Mouse (Mus musculus): ENCODE results near the gene Krt81. TPM values are rescaled to one million over a fixed set of nuclear protein-coding genes. Genes with fewer than 3 reads are reported as not detected.

Gene Krt81
- not detected for polyA plus RNA-seq (2014; fragmentation: Illumina TruSeq; extraction: RNeasy Lipid Tissue Mini Kit (QIAGEN cat#74804); ENCODE audit: low replicate concordance)

GRCm38 (mm10) chr15:101463651-101464050 is at the start of gene Krt81:
Gene Krt81, minus strand, starts transcription at chr15:101463751.

DNA sequence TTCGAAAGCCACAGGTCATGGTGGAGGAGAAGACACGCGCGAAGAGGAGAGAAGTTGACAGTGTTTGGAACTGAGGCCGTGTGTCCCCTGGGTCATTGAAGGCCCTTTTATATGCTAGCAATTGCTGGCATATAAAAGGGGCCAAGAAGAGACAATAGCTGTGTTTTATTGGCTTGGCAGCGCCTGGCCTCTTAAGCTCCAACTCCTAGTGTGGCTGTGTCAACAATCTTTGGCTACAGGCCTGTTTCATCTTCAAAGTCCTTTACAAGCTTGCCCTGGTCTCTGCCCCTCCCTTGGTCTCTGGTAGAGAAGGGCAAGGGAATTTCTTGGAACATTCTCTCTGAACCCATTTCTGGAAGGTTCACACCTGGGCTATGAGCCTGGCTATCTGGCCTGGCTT is 27.9 kb upstream of the Krt81 start, which contains the start of gene Krt83:
Gene Krt83, minus strand, starts transcription at position 82 of the 400 bp plus-strand sequence.

GRCm38 (mm10) chr15:101472952-101473528 is 9.5 kb upstream of the Krt81 start, which contains the start of gene Krt86:
Gene Krt86, plus strand, starts transcription at chr15:101473478.

DNA sequence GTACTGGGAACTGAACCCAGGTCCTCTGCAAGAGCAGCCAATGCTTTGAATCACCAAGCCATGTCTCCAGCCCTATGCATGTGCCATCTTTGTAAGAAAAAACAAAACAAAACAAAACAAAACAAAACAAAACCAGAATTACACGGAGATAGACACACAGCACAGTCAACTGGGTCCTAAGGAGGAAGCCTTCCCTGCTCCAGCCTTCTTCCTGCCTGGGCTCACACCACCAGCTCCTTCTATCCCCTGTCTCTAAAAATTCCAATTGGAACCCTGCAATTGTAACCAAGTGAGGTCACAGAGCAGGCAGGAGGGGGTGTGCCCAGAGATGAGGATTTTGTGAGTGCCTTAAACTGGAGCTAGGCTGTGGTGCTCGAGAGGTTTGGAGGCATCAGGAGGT is 16.1 kb downstream of the Krt81 start, which contains the start of gene Krt88:
Gene Krt88, plus strand, starts transcription at position 301 of the 400 bp plus-strand sequence.

DNA sequence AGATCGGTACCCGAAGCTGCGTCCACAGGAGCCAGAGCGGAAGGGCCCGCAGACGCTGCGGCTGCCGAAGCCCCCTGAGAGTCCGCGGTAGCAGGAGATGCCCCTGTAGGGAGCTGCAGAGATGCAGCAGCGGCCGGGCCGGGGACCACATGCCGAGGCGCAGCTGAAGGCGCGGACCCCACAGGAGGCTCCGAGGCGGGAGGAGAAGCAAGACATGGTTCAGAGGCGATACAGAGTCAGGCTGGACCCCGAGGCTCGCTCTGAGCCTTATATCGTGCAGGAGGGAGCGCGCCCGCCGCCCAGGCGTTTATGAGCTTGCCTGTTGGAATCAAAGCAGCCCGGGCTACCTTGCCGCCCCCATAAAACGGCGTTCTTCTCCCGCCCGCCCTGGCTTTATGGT is 25.0 kb downstream of the Krt81 start, which contains the start of gene Krt87:
Gene Krt87, minus strand, starts transcription at position 250 of the 400 bp plus-strand sequence.

DNA sequence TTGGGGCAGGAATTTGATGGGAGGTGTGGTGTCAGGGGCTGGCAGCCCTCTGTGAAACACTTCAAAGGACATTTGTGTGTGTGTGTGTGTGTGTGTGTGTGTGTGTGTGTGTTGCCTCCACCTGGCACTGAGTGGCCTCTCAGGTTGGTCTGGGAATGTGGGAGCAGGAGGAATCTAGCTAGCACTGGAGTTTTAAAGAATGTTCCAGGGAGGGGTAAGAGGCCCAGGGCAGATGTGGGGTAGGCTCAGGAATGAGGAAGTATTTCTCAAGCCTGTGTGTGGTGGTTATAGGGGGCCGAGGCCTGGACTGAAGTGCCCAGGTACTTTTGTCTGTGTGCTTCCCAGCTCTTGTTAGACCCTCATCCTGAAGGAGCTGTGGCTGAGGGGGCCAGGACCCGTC is 52.8 kb downstream of the Krt81 start, which contains the start of gene Krt7:
Gene Krt7, plus strand, starts transcription at position 269 of the 400 bp plus-strand sequence.

Other genes starting within 250 kb of the Krt81 start
- not detected for gene Grasp, start 239.6 kb downstream of the Krt81 start, polyA plus RNA-seq (2014; fragmentation: Illumina TruSeq; extraction: RNeasy Lipid Tissue Mini Kit (QIAGEN cat#74804); ENCODE audit: low replicate concordance)
- 1.6 TPM for gene Nr4a1, start 209.5 kb downstream of the Krt81 start, polyA plus RNA-seq (2014; fragmentation: Illumina TruSeq; extraction: RNeasy Lipid Tissue Mini Kit (QIAGEN cat#74804); ENCODE audit: low replicate concordance)
- gene Atg101, start 179.5 kb downstream of the Krt81 start, polyA plus RNA-seq (2014; fragmentation: Illumina TruSeq; extraction: RNeasy Lipid Tissue Mini Kit (QIAGEN cat#74804); ENCODE audit: low replicate concordance), result not detected
- not detected for gene 6030408B16Rik, start 170.5 kb downstream of the Krt81 start, polyA plus RNA-seq (2014; fragmentation: Illumina TruSeq; extraction: RNeasy Lipid Tissue Mini Kit (QIAGEN cat#74804); ENCODE audit: low replicate concordance)
- not detected for gene Krt80, start 93.6 kb downstream of the Krt81 start, polyA plus RNA-seq (2014; fragmentation: Illumina TruSeq; extraction: RNeasy Lipid Tissue Mini Kit (QIAGEN cat#74804); ENCODE audit: low replicate concordance)
- gene Krt7, start 52.7 kb downstream of the Krt81 start, polyA plus RNA-seq (2014; fragmentation: Illumina TruSeq; extraction: RNeasy Lipid Tissue Mini Kit (QIAGEN cat#74804); ENCODE audit: low replicate concordance), result 0.85 TPM
- not detected for gene Krt87, start 24.9 kb downstream of the Krt81 start, polyA plus RNA-seq (2014; fragmentation: Illumina TruSeq; extraction: RNeasy Lipid Tissue Mini Kit (QIAGEN cat#74804); ENCODE audit: low replicate concordance)
- not detected for gene Krt88, start 16.0 kb downstream of the Krt81 start, polyA plus RNA-seq (2014; fragmentation: Illumina TruSeq; extraction: RNeasy Lipid Tissue Mini Kit (QIAGEN cat#74804); ENCODE audit: low replicate concordance)
- gene Krt86, start 9.7 kb upstream of the Krt81 start, polyA plus RNA-seq (2014; fragmentation: Illumina TruSeq; extraction: RNeasy Lipid Tissue Mini Kit (QIAGEN cat#74804); ENCODE audit: low replicate concordance), result not detected
- gene Krt83, start 27.8 kb upstream of the Krt81 start, polyA plus RNA-seq (2014; fragmentation: Illumina TruSeq; extraction: RNeasy Lipid Tissue Mini Kit (QIAGEN cat#74804); ENCODE audit: low replicate concordance), result not detected
- not detected for gene Gm49425, start 53.5 kb upstream of the Krt81 start, polyA plus RNA-seq (2014; fragmentation: Illumina TruSeq; extraction: RNeasy Lipid Tissue Mini Kit (QIAGEN cat#74804); ENCODE audit: low replicate concordance)
- not detected for gene Krt84, start 69.1 kb upstream of the Krt81 start, polyA plus RNA-seq (2014; fragmentation: Illumina TruSeq; extraction: RNeasy Lipid Tissue Mini Kit (QIAGEN cat#74804); ENCODE audit: low replicate concordance)
- not detected for gene Krt82, start 86.9 kb upstream of the Krt81 start, polyA plus RNA-seq (2014; fragmentation: Illumina TruSeq; extraction: RNeasy Lipid Tissue Mini Kit (QIAGEN cat#74804); ENCODE audit: low replicate concordance)
- not detected for gene Krt90, start 99.2 kb upstream of the Krt81 start, polyA plus RNA-seq (2014; fragmentation: Illumina TruSeq; extraction: RNeasy Lipid Tissue Mini Kit (QIAGEN cat#74804); ENCODE audit: low replicate concordance)
- gene Krt75, start 110.2 kb upstream of the Krt81 start, polyA plus RNA-seq (2014; fragmentation: Illumina TruSeq; extraction: RNeasy Lipid Tissue Mini Kit (QIAGEN cat#74804); ENCODE audit: low replicate concordance), result not detected
- gene Gm5414, start 164.4 kb upstream of the Krt81 start, polyA plus RNA-seq (2014; fragmentation: Illumina TruSeq; extraction: RNeasy Lipid Tissue Mini Kit (QIAGEN cat#74804); ENCODE audit: low replicate concordance), result not detected
- not detected for gene Gm5478, start 183.6 kb upstream of the Krt81 start, polyA plus RNA-seq (2014; fragmentation: Illumina TruSeq; extraction: RNeasy Lipid Tissue Mini Kit (QIAGEN cat#74804); ENCODE audit: low replicate concordance)
- gene Krt6b, start 216.5 kb upstream of the Krt81 start, polyA plus RNA-seq (2014; fragmentation: Illumina TruSeq; extraction: RNeasy Lipid Tissue Mini Kit (QIAGEN cat#74804); ENCODE audit: low replicate concordance), result not detected
- not detected for gene Krt6a, start 230.6 kb upstream of the Krt81 start, polyA plus RNA-seq (2014; fragmentation: Illumina TruSeq; extraction: RNeasy Lipid Tissue Mini Kit (QIAGEN cat#74804); ENCODE audit: low replicate concordance)
- not detected for gene Krt5, start 249.1 kb upstream of the Krt81 start, polyA plus RNA-seq (2014; fragmentation: Illumina TruSeq; extraction: RNeasy Lipid Tissue Mini Kit (QIAGEN cat#74804); ENCODE audit: low replicate concordance)